Mouse (Mus musculus) A20 (cell line): ENCODE measurements at regions not wholly inside any gene's neighbourhood (a gene's known extent, or its start where the extent isn't known, plus 50 kb on each side); places are given as distances from the start of the nearest gene placed in this dataset.

Experiments
- DNase-seq: peaks from one replicate; pipeline ENCODE4 v3.0.0-alpha.2; 2011; ENCODE audit warnings: low read depth, low spot score

DNA sequence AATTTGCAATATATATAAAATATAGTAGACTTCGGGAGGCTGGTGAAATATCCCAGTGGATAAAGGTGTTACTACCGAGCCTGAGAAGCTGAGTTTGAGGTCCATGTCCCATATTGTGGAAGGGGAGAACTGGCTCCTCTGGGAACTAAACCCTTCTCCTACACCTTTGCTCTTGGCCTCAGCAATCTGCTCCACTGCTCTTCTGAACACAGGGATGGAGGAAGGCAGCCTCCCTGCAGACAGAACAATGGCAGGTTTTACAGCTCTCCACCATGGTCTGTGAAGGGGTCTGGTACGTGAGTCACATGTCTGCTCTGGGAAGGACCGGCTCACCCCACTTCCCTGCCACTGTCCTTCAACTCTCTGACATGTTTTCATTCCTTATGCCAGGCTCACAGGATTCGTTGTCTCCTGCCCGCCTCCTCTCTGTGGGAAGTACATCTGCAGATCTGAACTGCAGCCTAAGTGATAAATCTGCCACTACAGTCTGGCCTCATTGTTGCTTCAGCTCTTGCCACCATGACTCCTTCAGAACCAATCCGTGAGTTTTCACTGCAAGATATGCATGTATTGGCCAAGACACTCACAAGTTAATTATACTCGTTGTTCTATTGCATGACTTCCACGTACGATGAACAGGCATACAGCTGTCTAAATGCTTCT is 220.0 kb upstream of the Gm9767 start:
- no peak for DNase-seq

DNA sequence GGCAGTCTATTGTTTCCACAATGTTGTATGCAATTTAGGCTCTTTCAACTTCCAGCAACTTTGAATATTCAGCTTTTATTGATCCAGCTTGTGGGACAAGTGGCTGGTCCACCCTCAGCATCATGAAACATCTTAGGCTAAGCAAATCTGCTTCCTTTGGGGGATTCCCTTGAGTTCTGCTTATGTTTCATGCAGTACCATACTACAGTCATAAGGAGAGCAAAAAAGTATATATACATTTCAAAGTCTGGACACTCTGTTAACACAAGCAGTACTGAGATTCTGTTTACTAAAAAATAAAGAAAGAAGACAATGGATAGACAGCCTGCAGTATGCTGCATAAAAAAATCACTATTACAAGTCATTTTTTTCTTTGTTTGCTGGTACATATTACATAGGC is 233.7 kb upstream of the Gm9767 start:
- no peak for DNase-seq

DNA sequence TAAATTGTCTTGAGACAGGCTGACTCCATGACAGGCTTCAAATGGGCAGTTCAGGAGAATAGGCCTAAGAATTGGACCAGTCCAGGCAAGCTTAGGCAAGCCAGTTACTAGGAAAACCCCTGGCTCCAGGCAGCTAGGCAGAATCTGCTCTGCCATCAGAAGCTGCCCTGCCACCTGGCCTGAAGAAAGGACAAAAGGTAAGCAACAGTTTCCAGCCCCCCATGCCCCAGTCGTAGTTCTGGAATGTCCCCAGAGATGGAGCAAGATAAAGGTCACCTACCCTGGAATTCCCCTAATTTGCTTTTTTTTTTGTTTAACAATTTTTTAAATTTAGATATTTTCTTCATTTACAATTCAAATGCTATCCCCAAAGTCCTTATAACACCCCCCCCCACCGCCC is 248.8 kb upstream of the Gm9767 start:
- no peak for DNase-seq

DNA sequence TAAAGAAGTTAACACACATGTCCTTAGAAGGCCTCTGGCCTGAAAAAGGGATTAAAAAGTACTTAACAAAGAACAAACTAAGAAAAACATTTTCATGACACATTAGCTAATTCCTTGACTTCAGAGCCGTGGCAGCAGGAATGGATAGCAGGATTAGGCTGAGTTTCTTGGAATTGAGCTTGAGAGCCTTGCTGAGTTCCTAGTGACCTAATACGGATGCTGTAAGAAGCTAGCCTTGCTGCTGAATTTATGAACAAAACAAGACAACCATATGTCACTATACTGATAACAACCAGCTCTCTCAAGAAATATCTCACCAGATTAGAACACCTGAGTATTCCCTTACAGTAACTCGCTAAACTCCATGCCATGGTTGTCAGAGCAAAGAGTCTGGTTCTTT is 268.2 kb upstream of the Smlr1 start:
- DNase-seq: no peak

DNA sequence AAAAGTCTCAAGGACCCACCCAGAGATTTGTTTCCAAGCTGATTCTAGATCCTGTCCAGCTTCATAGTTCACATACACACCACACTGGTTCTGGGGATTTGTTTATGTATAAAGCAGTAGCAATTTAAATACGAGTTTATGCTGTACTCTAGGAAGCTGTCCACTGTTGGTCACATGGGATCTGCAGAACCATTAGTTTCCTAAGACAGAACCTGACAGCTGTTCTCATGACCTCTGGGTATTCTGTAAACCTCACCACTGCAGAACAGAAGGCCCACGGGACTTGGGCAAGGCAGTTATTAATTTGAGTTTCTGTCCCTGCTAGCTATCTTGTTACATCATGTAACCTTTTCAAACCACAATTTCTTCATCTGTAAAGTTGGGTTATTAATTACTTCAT is 265.4 kb upstream of the Smlr1 start:
- no peak for DNase-seq

DNA sequence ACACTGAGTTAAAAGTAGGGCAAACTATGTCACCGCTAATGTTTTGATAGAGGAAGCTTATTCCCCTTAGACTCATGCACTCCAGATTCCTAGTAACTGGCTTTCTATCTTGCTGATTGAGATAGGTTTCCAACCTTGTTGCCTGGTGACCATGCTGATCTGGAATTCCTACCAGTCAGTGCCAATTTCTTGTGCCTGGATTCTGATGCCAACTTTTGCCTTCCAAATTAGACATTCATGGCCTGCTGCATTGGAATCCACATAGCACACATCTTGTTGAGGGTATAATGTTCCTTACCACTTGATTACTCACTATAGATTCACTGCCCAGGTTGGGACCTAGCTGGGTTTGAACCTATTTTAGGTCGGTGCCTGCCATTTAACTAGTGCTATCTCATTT is 262.8 kb upstream of the Smlr1 start:
- DNase-seq: no peak

DNA sequence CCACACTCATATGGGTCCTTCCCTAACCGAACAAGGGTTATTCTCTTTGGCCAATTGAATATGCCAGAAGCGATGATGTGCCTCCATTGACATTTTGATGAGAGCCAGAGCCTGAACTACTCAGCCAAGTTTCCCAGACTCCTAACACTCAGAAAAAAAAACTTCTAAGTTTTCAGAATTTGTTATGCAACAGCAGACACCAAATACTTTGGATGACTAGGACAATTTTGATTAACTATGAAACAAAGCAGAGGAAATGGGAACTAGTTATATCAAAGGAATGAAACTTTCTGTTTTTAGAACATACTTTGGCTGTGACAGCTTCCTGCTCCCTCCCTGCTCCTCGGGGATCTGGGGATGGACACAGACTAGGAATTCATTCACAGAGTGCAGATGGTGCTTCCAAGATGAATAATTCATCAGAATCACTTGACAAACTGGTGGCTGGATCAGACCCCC is 254.3 kb upstream of the Smlr1 start:
- DNase-seq: no peak

DNA sequence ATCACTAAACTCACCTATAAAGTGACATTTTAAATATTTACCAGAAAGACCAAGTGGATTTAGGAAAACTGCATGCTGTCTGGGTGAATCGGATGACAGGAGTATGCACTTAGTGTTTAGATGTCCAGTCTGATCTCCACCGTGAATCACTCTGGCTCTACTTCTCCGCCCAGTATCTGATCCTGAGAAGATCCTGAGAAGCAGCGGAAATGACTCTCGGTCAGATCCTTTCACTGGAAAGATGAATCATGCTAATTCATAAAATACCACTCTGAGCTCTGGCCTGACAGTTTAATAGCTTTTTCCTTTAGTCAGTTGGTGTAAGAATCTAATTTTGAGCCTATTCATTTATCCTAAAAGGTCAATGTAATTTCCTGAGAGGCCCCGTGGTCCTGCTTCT is 252.6 kb upstream of the Smlr1 start:
- no peak for DNase-seq

DNA sequence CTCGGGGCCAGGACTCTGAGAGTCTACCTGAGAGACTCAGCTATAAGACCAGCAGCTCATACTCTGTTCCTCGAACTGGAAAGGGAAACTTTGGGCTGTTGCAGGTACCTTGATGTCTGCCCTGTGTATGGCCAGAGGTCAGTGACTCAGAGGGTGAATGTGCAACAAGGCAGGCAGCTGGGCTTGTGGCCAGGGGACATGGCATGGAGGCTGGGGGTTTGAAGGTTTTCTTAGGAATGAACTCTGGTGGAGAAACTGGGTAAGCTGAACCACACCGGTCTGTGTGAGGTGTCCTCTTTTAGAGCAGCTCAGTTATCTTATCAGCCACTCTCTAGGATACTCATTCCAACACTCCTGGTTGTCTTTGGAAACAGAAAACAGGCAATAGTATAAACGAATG is 251.9 kb upstream of the Smlr1 start:
- no peak for DNase-seq

DNA sequence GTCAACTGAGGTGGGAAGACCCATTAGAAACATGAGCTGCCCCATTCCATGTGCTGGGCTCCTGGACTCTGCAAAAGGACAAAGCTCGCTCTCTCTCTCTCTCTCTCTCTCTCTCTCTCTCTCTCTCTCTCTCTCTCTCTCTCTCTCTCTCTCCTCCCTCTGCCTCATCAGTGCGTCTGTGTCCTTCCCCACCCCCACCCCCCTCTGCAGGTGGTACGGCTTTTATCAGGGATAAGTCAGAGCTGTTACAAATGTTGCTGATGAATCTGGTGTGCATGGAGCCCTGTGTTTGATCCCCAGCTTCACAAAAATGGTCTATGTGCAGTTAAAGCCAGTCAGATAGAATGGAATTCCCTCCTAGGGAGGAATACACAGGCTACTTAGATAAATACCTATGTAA is 247.8 kb upstream of the Smlr1 start:
- no peak for DNase-seq

DNA sequence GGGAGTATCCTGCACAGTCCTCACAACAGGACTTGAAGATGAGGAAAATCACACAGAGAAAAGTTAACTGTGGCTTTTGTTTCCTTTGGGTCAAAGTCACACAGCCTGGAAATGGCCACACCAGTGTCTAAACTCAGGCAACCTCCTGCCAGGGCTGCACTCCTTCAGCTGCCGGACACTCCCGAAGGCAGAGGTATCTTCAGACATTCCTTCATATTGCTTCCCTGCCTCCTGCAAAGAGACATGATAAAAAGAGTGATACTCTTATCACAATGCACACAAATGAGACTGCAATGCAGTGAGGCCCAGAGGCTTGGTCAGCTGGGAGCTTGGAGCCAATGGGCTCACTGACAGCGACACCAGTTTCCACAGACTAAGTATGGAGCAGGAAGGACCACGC is 243.4 kb upstream of the Smlr1 start:
- no peak for DNase-seq

DNA sequence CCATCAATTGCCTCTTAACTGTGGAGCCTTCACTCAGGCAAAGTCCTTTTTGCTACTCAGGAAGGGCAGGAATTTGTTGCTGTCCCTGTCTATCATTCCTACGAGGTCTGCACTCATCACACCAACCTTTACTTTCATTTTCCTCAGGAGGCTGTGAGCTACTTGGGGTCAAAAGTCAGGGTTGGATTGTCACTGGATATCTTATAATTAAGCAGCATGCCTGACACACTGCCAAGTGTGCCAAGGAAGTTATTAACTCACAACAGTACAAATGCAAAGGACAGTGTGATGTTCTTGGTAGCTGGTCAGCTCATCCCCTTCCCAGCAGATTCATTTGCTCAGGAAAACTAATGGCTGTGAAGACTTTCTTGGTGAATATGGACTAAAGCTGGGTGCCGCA is 241.7 kb upstream of the Smlr1 start:
- no peak for DNase-seq

DNA sequence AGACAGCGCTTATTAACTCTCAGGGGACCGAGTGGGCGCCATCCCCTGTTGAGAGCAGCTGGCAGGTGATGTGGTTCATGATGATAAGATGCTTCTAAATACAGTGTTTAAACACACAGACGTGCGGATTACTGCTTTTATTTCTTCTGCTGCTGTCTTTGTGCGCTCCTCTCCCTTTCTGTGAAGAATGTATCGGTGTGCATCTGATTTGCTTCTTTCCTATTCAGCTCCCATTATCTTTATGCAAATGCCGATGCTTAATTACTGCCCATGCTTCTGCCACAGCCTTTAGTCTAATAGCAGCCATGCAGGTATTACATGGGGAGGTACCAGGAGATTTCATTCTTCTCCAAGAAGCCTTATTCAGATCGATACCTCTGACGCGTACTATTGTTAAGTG is 240.6 kb upstream of the Smlr1 start:
- no peak for DNase-seq

DNA sequence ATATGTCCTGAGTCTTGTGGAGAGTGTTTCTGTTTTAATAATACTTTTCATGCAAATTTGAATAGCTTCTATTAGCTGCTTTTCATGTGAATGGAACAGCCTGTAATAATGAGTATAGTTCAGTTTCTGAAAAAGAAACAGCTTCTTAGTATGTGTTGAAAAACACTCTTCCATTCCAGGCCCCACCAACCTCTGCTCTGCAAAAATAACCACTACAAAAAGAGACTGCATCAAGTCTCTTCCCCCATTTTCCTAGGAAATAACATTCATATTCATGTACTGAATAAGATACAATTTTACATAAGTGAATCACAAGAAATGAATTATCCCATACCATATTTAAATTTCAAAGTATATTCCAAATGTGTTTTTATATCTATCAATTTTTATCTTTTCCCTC is 234.0 kb upstream of the Smlr1 start:
- DNase-seq: no peak

DNA sequence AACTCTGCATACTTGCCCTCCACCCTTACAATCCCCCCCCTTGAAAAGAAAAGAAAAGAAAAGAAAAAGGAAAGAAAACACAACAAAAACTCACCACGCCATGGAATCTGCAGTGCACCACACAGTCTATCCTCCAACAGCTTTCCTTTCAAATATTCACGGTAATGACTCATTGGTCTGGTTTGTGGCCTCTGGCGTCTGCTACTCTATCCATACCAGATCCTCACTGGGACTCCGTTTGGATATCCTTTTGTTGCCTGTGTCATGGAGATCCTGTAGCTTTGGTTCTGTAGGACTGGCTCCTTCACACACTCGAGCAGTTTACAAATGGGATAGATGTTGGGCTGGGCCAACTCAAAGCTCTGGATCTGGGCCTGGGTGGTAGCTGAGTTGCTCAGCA is 232.4 kb upstream of the Smlr1 start:
- no peak for DNase-seq

DNA sequence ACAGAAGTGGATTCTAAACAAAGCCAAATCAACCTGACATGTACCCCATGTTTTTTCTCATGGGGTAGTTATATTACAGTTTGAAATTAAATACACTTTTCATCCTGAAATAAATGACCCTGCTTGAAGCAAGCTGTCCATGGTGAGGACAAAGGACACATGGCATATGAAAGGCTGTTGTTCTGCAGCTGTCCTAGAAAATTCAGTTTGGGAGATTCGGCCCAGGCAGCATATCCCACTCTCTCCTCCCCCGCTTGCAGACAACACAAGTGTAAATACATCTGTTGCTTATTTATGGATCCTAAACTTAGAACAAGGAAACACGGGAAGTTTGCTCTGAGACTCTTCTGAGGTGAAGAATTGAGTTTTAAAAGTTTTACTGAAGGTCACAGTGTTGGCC is 218.2 kb upstream of the Smlr1 start:
- DNase-seq: no peak

DNA sequence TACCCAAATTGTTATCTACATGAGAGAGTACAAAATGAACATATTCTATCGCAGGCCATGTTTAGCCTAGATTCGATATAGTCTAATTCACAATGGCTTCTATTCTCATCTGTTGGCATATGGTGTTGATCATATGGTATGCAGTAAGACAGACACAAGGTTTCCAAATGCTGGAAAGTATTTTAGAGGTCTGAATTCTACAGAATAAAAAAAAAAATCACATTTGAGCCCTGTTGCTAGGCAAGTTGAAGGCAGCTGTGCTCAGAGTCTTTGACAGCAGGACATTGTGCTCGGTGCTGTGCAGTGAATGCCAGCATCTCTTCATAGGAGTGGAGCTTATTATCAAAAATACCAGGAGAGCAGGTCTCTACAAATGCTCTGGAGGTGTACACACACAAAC is 206.6 kb upstream of the Smlr1 start:
- no peak for DNase-seq

DNA sequence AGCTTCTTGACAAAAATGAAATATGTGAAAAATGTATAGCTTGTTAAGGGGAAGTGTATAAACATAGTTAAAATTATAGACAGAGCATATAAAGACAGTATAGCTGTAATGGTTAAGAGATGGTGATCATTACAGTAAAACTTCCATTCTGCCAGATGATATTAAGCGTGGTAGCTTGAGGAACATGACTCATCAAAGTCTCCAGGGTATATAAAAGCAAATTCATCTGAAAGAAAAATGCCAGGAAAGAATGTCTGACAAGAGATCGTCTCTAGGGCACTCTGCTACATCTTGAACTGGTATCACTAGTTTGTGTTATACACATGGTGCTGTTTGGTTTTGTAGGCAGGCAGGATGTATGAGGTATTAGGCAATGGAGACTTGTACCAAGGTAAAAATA is 204.9 kb upstream of the Smlr1 start:
- DNase-seq: no peak

DNA sequence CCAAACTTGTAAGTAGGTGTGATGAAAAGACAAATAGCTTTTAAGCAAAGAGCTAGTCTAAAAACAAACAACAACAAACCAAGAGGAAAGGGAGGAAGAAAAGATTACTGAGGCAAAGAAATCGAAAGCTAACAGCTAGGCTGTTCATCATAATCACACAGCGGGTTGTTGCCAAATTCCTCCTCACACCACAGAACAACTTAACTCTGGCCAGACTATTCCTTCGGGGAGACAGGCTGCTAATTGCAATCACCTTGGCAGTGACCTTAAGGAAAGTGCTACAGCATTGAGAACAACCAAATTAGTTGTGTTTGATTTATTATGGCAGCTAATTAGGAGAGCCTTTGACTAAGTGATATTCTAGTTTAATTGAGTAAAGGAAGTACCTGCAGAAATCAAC is 194.4 kb upstream of the Smlr1 start:
- no peak for DNase-seq

DNA sequence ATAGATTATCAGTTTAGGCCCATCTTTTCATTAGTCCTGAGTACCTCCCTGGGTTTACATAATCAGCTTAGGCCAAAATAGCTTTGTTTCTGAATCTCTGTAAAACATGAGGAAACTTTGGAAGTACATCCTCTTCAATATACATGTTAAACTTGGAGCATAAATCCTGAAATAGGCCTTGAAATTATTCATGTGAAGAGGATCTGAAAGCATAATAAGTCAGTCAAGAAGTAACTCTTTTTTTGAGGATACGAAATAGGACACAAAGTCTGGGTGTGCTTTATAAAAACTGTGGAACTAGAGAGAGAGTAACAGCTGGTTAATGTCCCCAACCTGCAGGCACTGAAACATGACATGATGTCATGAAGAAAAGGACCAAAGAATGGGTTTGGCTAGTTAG is 187.9 kb upstream of the Smlr1 start:
- no peak for DNase-seq

DNA sequence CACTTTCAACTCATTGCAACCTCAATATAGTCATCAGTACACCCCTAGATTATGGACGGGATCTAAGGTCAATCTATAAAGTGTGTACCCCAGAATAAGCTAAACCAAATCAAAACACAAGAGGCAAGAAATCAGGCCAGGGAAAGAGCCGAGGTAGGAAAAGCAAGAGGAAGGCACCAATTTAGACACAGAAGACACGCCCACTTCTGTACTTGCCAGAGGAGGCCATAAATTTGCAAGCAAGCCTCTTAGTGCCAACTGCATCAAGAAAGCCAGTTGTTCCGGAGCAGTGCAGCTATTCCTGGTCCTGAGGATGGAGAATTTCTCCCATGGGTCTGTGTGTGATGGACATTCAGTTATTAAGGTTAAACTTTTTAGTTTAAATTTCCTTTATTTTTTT is 179.7 kb upstream of the Smlr1 start:
- no peak for DNase-seq

DNA sequence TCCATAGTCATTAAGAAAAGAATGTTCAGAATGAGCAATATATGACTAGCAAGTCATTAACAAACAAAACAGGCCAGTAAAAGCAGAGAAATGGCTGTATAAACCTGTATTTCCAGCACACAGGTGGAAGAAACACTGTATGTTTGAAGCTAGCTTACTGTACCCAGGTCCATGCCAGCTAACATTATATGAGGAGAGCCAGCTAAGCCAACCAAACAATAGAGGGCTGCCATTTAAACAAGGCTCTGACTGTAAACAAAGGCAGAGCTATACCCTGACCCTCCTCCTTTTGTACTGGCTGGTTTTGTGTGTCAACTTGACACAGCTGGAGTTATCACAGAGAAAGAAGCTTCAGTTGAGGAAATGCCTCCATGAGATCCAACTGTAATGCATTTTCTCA is 178.6 kb upstream of the Smlr1 start:
- DNase-seq: no peak

DNA sequence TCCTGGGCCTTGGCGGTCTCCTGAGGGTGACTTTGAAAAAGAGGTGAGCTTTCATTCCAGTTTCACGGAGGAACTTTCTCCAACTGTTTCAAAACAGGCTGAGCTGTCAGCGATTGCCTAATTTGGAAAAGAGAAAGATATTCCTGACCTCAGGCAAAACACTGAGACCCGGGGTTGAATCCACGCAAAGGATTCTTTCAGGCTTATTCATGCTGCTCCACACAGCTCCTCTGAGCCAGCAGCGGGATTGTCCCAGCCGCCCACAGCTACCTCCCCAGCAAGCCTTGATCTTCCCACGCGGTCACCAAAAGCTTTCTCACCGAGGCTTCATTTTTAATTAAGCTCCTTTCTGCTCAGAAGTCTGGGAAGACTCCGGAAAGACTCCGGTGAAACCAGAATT is 178.0 kb upstream of the Smlr1 start:
- DNase-seq: no peak

DNA sequence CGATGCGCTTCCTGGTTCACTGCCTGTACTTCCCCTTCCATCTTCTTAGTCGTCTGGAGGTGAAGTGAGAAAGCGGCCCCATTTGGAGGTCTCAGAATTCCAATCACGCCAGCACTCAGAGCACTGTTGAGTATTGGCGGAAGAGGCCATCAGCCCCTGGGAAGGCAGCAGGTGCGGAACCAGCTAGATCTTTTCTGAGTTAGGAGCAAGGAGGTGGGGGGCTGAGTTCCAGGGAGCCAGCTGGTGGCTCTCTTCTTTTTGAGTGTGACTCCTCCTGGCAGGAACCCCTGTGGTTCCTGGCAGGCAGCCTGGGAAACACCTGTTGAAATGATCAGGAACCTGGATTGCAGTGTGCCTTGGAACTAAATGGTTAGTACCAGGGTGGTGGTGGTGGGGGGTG is 171.9 kb upstream of the Smlr1 start:
- no peak for DNase-seq
